Mouse (Mus musculus) cortical plate, adult 2 months (tissue): ENCODE results near the gene Arvcf. TPM values are rescaled to one million over a fixed set of nuclear protein-coding genes. Genes with fewer than 3 reads are reported as not detected.

Experiments used
- H3K27ac ChIP-seq: fragments of 200-500 bp; 2 replicates; pipeline ENCODE4 v1.5.1; 2012; ENCODE audit warnings: low read length, control low read depth, inconsistent platforms; ENCODE audit not compliant: insufficient read depth
- H3K4me1 ChIP-seq: fragments of 200-500 bp; 2 replicates; pipeline ENCODE4 v1.6.1; 2011; ENCODE audit warnings: low read length; ENCODE audit not compliant: control insufficient read depth, insufficient read depth
- H3K4me3 ChIP-seq: fragments of 200-500 bp; 2 replicates; pipeline ENCODE4 v1.5.1; 2011; ENCODE audit warnings: mild to moderate bottlenecking, low read length, control low read depth; ENCODE audit not compliant: insufficient read depth
- CTCF ChIP-seq: fragments of 200-500 bp; IDR thresholded peaks from 2 replicates; pipeline ENCODE4 v1.5.1; 2011; ENCODE audit warnings: mild to moderate bottlenecking, control low read depth, low read length; ENCODE audit not compliant: insufficient read depth; ENCODE audit errors: extremely low read depth
- POLR2A ChIP-seq: fragments of 200-500 bp; IDR thresholded peaks from 2 replicates; pipeline ENCODE4 v1.6.1; 2011; ENCODE audit warnings: mild to moderate bottlenecking, low read length, control low read depth; ENCODE audit not compliant: insufficient read depth; ENCODE audit errors: extremely low read depth
- polyA plus RNA-seq: library from polyadenylated mRNA; depleted of rRNA; stranded (reverse); fragments of >200 nt; gene quantifications from 2 replicates; pipeline ENCODE4 v1.2.3, GENCODE M21; 2012

The Arvcf gene
- polyA plus RNA-seq, 1 experiment = 30.6 TPM

GRCm38 (mm10) chr16:18386972-18387371 lies 39.0 kb downstream of the Arvcf start:
- TF ChIP-seq CTCF = no peak
- TF ChIP-seq POLR2A = no peak
- Histone ChIP-seq H3K27ac (no peak overlapping the region), H3K4me1 (peaks cover 5% of the 10 kb centered on the region)

GRCm38 (mm10) chr16:18387704-18388582 lies 40.0 kb downstream of the Arvcf start:
- TF ChIP-seq POLR2A = no peak
- no peak for TF ChIP-seq CTCF
- peaks cover 5% of the 10 kb centered on the region for H3K4me1 ChIP-seq
- H3K27ac ChIP-seq = no peak overlapping the region
- no peak overlapping the region for H3K4me3 ChIP-seq

More at GRCm38 (mm10) chr16:18386972-18387371, 39.0 kb downstream of the Arvcf start:
- no peak overlapping the region for H3K4me3 ChIP-seq

GRCm38 (mm10) chr16:18388583-18389435 lies 40.8 kb downstream of the Arvcf start:
- no peak for TF ChIP-seq POLR2A
- TF ChIP-seq CTCF = no peak
- Histone ChIP-seq H3K4me3 (no peak overlapping the region), H3K27ac (no peak overlapping the region), H3K4me1 (peaks cover 5% of the 10 kb centered on the region)

GRCm38 (mm10) chr16:18390399-18390798 lies 42.4 kb downstream of the Arvcf start:
- Histone ChIP-seq H3K27ac (no peak overlapping the region), H3K4me3 (no peak overlapping the region), H3K4me1 (0 out of 2 replicates have a peak, but pooled peaks cover 1% of the 10 kb centered on the region)
- TF ChIP-seq CTCF = no peak

GRCm38 (mm10) chr16:18391127-18391526 lies 43.1 kb downstream of the Arvcf start:
- TF ChIP-seq POLR2A (no peak), CTCF (no peak)
- no peak overlapping the region for H3K4me3 ChIP-seq
- H3K4me1 ChIP-seq = peaks cover 3% of the 10 kb centered on the region; the same call in 1 of the 2 replicates
- no peak overlapping the region for H3K27ac ChIP-seq

- H3K4me3 ChIP-seq = no peak overlapping the region
Observed at GRCm38 (mm10) chr16:18391728-18392127, 43.7 kb downstream of the Arvcf start.

GRCm38 (mm10) chr16:18392469-18393426 lies 44.8 kb downstream of the Arvcf start:
- TF ChIP-seq POLR2A (peak; percentile 34; the same call in 1 of the 2 replicates), CTCF (0 out of 2 replicates have a peak, but pooled peaks have one; percentile 9)
- Histone ChIP-seq H3K4me1 (peaks cover 4% of the 10 kb centered on the region; the same call in 1 of the 2 replicates), H3K27ac (no peak overlapping the region), H3K4me3 (peak overlapping the region; percentile 45)

More at GRCm38 (mm10) chr16:18391728-18392127, 43.7 kb downstream of the Arvcf start:
- TF ChIP-seq CTCF (no peak), POLR2A (no peak)
- peaks cover 4% of the 10 kb centered on the region; the same call in 1 of the 2 replicates for H3K4me1 ChIP-seq
- H3K27ac ChIP-seq = no peak overlapping the region

GRCm38 (mm10) chr16:18393595-18393994 lies 45.6 kb downstream of the Arvcf start:
- H3K4me3 ChIP-seq = peak overlapping the region; percentile 45; the same call in 1 of the 2 replicates
- no peak overlapping the region for H3K27ac ChIP-seq
- no peak for TF ChIP-seq CTCF
- H3K4me1 ChIP-seq = peaks cover 4% of the 10 kb centered on the region; the same call in 1 of the 2 replicates
